In the genomic region with DNA sequence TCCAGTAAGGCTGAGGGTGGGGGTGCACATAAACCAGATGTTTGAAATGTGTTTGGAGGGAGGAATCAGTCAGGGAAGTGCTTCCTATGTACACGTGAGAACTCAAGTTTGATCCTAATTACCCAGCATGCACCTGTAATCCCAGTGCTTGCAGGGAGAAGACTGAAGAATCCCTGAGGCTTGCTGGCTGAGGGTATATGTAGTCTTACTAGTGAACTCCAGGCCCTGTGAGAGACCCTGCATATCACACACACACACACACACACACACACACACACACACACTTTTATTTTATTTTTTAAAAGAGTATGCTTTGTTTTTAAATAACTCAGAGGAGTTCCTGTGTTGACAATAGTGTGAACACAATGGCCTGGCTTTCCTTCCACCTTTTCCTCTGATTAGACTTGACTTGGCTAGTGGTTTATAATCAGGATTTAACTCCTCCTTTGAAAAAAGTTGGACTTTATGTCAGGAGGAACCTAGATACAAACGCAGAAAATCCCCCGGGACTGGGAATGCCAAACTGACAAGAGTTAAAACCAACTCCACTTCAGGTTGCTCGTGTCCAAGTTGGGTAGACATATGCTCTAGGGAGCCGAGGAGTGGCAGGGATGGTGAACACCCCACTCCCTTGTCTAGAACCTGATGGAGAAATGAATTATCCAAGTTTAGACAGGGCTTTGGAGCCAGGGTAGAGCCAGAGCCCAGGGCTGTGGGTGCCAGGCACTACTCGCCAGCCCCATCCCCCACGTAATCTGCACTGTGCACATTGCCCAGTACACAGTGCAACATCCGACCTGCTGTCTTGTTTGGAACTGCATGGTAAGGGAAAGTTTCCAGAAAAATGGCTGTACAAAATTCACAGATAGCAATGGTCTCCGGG, we compare ENCODE assay signal across 12 mouse cellular contexts. TPM values are rescaled to one million over a fixed set of nuclear protein-coding genes. Genes with fewer than 3 reads are reported as not detected.
DNase-seq lines count a peak whose midpoint lies in the region; ATAC-seq and TF ChIP-seq lines count a peak whose summit lies in the region.
"Had no signal": no experiment of that assay in that cellular context is flagged by ENCODE, and none has a peak within 500 bp of the region (broad histone marks: within the 10 kb centered on the region; RNA-seq: fewer than 3 reads in every experiment).

No protein-coding gene starts in this region.

- WGBS in intestine, embryonic 16.5 days: 76% methylated on average over 9 of the region's 9 CpGs
- WGBS in lung, embryonic 15.5 days: 67% methylated on average over 9 of the region's 9 CpGs

- H3K9me3 ChIP-seq in intestine, embryonic 16.5 days (ENCODE audit: control insufficient read depth, low read length): no peaks in the 10 kb centered on the region
- no peaks in the 10 kb centered on the region for H3K9me3 ChIP-seq in lung, embryonic 15.5 days
- H3K9me3 ChIP-seq: midbrain, embryonic 10.5 days had no signal

- H3K4me3 ChIP-seq in cortical plate, adult 2 months (ENCODE audit: insufficient read depth, low read length): no peak overlapping the region
- no peak overlapping the region for H3K4me3 ChIP-seq in intestine, embryonic 16.5 days (ENCODE audit: low read length)
- H3K4me3 ChIP-seq in lung, embryonic 15.5 days: no peak overlapping the region
- H3K4me3 ChIP-seq: midbrain, embryonic 10.5 days had no signal

- H3K27ac ChIP-seq in cortical plate, adult 2 months (ENCODE audit: insufficient read depth, low read length): peak overlapping the region; percentile 3; the same call in 1 of the 2 replicates
- no peak overlapping the region for H3K27ac ChIP-seq in intestine, embryonic 16.5 days (ENCODE audit: low read length)
- H3K27ac ChIP-seq in lung, embryonic 15.5 days: peak overlapping the region; percentile 78
- H3K27ac ChIP-seq: midbrain, embryonic 10.5 days had no signal

- no peak for TF ChIP-seq POLR2A in cortical plate, adult 2 months (IDR thresholded peaks at IDR 0.05; ENCODE audit: extremely low read depth, insufficient read depth, low read length)

- no peak overlapping the region for H3K4me2 ChIP-seq in intestine, embryonic 16.5 days (ENCODE audit: low read depth, low read length)
- no peak overlapping the region for H3K4me2 ChIP-seq in lung, embryonic 15.5 days

- peak; percentile 36; the same call in 1 of the 2 replicates for ATAC-seq in intestine, embryonic 16.5 days
- peak; percentile 42; the same call in 1 of the 2 replicates for ATAC-seq in lung, embryonic 15.5 days (ENCODE audit: borderline replicate concordance, extremely low read depth, low FRiP score, low TSS enrichment)

- H3K36me3 ChIP-seq in intestine, embryonic 16.5 days (ENCODE audit: control insufficient read depth, insufficient read depth, low read length): no peaks in the 10 kb centered on the region
- no peaks in the 10 kb centered on the region for H3K36me3 ChIP-seq in lung, embryonic 15.5 days
- H3K36me3 ChIP-seq: midbrain, embryonic 10.5 days had no signal

- H3K4me1 ChIP-seq in cortical plate, adult 2 months (ENCODE audit: control insufficient read depth, insufficient read depth, low read length): no peaks in the 10 kb centered on the region
- peaks cover 5% of the 10 kb centered on the region; the same call in 1 of the 2 replicates for H3K4me1 ChIP-seq in intestine, embryonic 16.5 days (ENCODE audit: control insufficient read depth, insufficient read depth, low read length)
- peaks cover 6% of the 10 kb centered on the region; the same call in 1 of the 2 replicates for H3K4me1 ChIP-seq in lung, embryonic 15.5 days
- H3K4me1 ChIP-seq: midbrain, embryonic 10.5 days had no signal

- no peak for TF ChIP-seq CTCF in cortical plate, adult 2 months (IDR thresholded peaks at IDR 0.05; ENCODE audit: extremely low read depth, insufficient read depth, low read length)

- intact Hi-C loops in left cerebral cortex, postnatal 36 days (cut with DNase I): no loop called here

- H3K9ac ChIP-seq in intestine, embryonic 16.5 days (ENCODE audit: low read depth, low read length): no peak overlapping the region
- no peak overlapping the region for H3K9ac ChIP-seq in lung, embryonic 15.5 days

- peak; percentile 42 to 46 for DNase-seq in cerebellum, postnatal 14 days
- no peak for DNase-seq in cerebellum, postnatal 4 days (ENCODE audit: low spot score in 2 of 2)
- no peak for DNase-seq in left cerebral cortex, postnatal 36 days (ENCODE audit: low spot score in 2 of 2)
- no peak for DNase-seq in thymus, postnatal 14 days
- no peak for DNase-seq in adipocyte (ENCODE audit: low spot score)
- DNase-seq: B cell, adult 2 months; gastrocnemius, postnatal 36 days; layer of hippocampus, postnatal 36 days had no signal

- no peaks in the 10 kb centered on the region for H3K27me3 ChIP-seq in intestine, embryonic 16.5 days (replicated peaks; ENCODE audit: control insufficient read depth, insufficient read depth, low read length)
- H3K27me3 ChIP-seq in lung, embryonic 15.5 days: no peaks in the 10 kb centered on the region

RNA-seq across cellular contexts. Expression of gene Tnfsf10, which starts 4.0 kb away (rescaled TPM):
- polyA plus RNA-seq in cortical plate, adult 2 months (2012; rRNA removed): 2.1 and 2.4 TPM in 2 replicates
- 0.76 and 1.1 TPM in 2 replicates for polyA plus RNA-seq in intestine, embryonic 16.5 days (2015; fragmentation: Nextera tagmentation; extraction: Ambion mirVana)
- 2.5 and 3.0 TPM in 2 replicates for polyA plus RNA-seq in lung, embryonic 15.5 days (2015; fragmentation: Nextera tagmentation; extraction: Ambion mirVana)
- total RNA-seq in left cerebral cortex, postnatal 36 days (2021): 1 to 10 TPM; 1.1 to 1.5 TPM
- polyA plus RNA-seq: midbrain, embryonic 10.5 days had no signal

RNA-seq across cellular contexts. Expression of gene Ghsr, which starts 50.3 kb away (rescaled TPM):
- 0.02 and 0.09 TPM in 2 replicates for polyA plus RNA-seq in cortical plate, adult 2 months (2012; rRNA removed)
- polyA plus RNA-seq in intestine, embryonic 16.5 days (2015; fragmentation: Nextera tagmentation; extraction: Ambion mirVana): not detected in 2 replicates
- polyA plus RNA-seq in lung, embryonic 15.5 days (2015; fragmentation: Nextera tagmentation; extraction: Ambion mirVana): not detected in 2 replicates
- under 1 TPM in 1 of 2 experiments, not detected in 1; 0.14 TPM for total RNA-seq in left cerebral cortex, postnatal 36 days (2021)
- total RNA-seq: gastrocnemius, postnatal 36 days had no signal

Comparison
In these comparisons a context has a peak if more than half of its experiments do, and no peak if none do; other contexts are left out.
1. DNase-seq: peak in cerebellum, postnatal 14 days (2 of 2); none in cerebellum, postnatal 4 days (0 of 2), left cerebral cortex, postnatal 36 days (0 of 2), thymus, postnatal 14 days (single experiment) and adipocyte (single experiment).